Mouse (Mus musculus): ENCODE data around the gene Pced1b.

- TF ChIP-seq CTCF (IDR thresholded peaks at IDR 0.05; ENCODE audit: low read depth, low read length) (no peak), POLR2A (IDR thresholded peaks at IDR 0.05; ENCODE audit: borderline replicate concordance, low read depth, low read length) (no peak)
These were observed 30.4 kb downstream of the Pced1b start for GRCm38 (mm10) chr15:97277328-97277727.
